Mouse (Mus musculus) liver, postnatal 0 days (tissue): ENCODE results near the gene Magi2. TPM values are rescaled to one million over a fixed set of nuclear protein-coding genes. Genes with fewer than 3 reads are reported as not detected.

Experiments used
- ATAC-seq: fragments of 200-750 bp; cut with Nextera tagmentation; 2 replicates; pipeline ENCODE4 v1.8.0; 2017; ENCODE audit warnings: mild to moderate bottlenecking, moderate library complexity
- DNase-seq: peaks from one replicate; pipeline ENCODE4 v3.0.0-alpha.2; 2016
- H3K27ac ChIP-seq: fragments of 300-500 bp; sonication (generic); 2 replicates; pipeline ENCODE4 v1.5.1; 2014; ENCODE audit warnings: antibody characterized with exemption, moderate library complexity, mild to moderate bottlenecking, low read depth
- H3K27me3 ChIP-seq: fragments of 300-500 bp; sonication (generic); 2 replicates; pipeline ENCODE4 v1.6.1; 2014; ENCODE audit warnings: low read length, control low read depth, mixed read lengths; ENCODE audit not compliant: insufficient read depth
- H3K36me3 ChIP-seq: fragments of 300-500 bp; sonication (generic); replicated peaks from 2 replicates; pipeline ENCODE4 v1.6.1; 2014; ENCODE audit warnings: mild to moderate bottlenecking, control low read depth, low read length, moderate library complexity, mixed read lengths; ENCODE audit not compliant: insufficient read depth
- H3K4me1 ChIP-seq: fragments of 300-500 bp; sonication (generic); 2 replicates; pipeline ENCODE4 v1.6.1; 2014; ENCODE audit warnings: antibody characterized with exemption, mild to moderate bottlenecking, control low read depth; ENCODE audit not compliant: insufficient read depth
- H3K4me2 ChIP-seq: fragments of 300-500 bp; sonication (generic); 2 replicates; pipeline ENCODE4 v1.6.1; 2014; ENCODE audit warnings: low read depth, mild to moderate bottlenecking, low read length, moderate library complexity, mixed read lengths
- H3K4me3 ChIP-seq: fragments of 300-500 bp; sonication (generic); 2 replicates; pipeline ENCODE4 v1.5.1; 2014; ENCODE audit warnings: low read depth, low read length
- H3K9ac ChIP-seq: fragments of 300-500 bp; sonication (generic); replicated peaks from 2 replicates; pipeline ENCODE4 v1.6.1; 2014; ENCODE audit warnings: mild to moderate bottlenecking, moderate library complexity
- H3K9me3 ChIP-seq: fragments of 300-500 bp; sonication (generic); 2 replicates; pipeline ENCODE4 v1.6.1; 2016; ENCODE audit warnings: mild to moderate bottlenecking, control low read depth, low read length, mixed read lengths
- CTCF ChIP-seq: sonication (generic); IDR thresholded peaks from 2 replicates; pipeline ENCODE4 v1.5.1; 2016; ENCODE audit warnings: antibody characterized with exemption, low read depth
- EP300 ChIP-seq: IDR thresholded peaks from 2 replicates; pipeline ENCODE4 v1.6.1; 2016; ENCODE audit warnings: antibody characterized with exemption, low read depth, mild to moderate bottlenecking
- WGBS: fragments of 180-500 bp; shearing (Covaris S2); extraction: QIAGEN DNeasy Blood & Tissue Kit; methylation state at CpG from one replicate; pipeline ENCODE4 v1.1.7; 2014; ENCODE audit not compliant: insufficient replicate concordance; 5-methylcytosine and 5-hydroxymethylcytosine counted together
- polyA plus RNA-seq: library from polyadenylated mRNA; unstranded; fragments of >200 nt; fragmentation: Nextera tagmentation; extraction: Ambion mirVana; gene quantifications from 2 replicates; pipeline ENCODE4 v1.2.1, GENCODE M21; 2015

Magi2 gene
- polyA plus RNA-seq, 1 experiment from 2014 or later = 0.08 TPM

DNA sequence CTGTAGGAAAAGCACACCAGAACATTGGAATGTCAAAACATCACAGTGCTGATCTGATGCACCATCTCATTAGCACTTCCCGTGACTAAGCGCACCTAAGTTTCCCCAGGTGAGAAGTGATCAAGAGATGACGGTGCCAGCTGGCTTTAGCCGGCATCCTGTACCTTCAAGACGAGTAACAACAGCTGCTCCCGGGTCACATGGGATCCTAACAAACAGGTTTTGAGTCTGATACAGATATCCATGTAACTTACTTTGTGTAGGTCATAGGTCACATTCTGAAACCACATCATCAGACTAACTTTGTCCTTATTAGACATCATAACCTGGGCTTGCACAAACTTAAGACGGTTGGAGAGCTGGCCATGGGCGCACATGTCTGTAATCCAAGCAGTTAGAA is 1522.0 kb downstream of the Magi2 start:
- TF ChIP-seq EP300 = no peak
- no peak for TF ChIP-seq CTCF
- H3K27me3 ChIP-seq = no peaks in the 10 kb centered on the region
- H3K27ac ChIP-seq = no peak overlapping the region
- whole genome bisulfite sequencing = 85% methylated on average over 8 of the region's 8 CpGs
- no peaks in the 10 kb centered on the region for H3K36me3 ChIP-seq
- no peaks in the 10 kb centered on the region for H3K9me3 ChIP-seq
- ATAC-seq (no peak), DNase-seq (no peak)
- H3K4me1 ChIP-seq = no peaks in the 10 kb centered on the region
- H3K4me3 ChIP-seq = no peak overlapping the region
- H3K9ac ChIP-seq = no peak overlapping the region
- no peak overlapping the region for H3K4me2 ChIP-seq

- Histone ChIP-seq H3K4me2 (no peak overlapping the region), H3K27ac (no peak overlapping the region), H3K4me1 (no peaks in the 10 kb centered on the region), H3K4me3 (no peak overlapping the region), H3K27me3 (no peaks in the 10 kb centered on the region), H3K36me3 (no peaks in the 10 kb centered on the region), H3K9ac (no peak overlapping the region), H3K9me3 (no peaks in the 10 kb centered on the region)
- no peak for TF ChIP-seq EP300
- no peak for TF ChIP-seq CTCF
- DNase-seq (no peak), ATAC-seq (no peak)
- WGBS = 31% methylated on average over 3 of the region's 3 CpGs
These were observed 1522.7 kb downstream of the Magi2 start for GRCm38 (mm10) chr5:20749535-20749934.

- TF ChIP-seq EP300 (no peak), CTCF (no peak)
- H3K9ac ChIP-seq = no peak overlapping the region
- no peak for ATAC-seq
- no peak for DNase-seq
- H3K4me2 ChIP-seq = no peak overlapping the region
- H3K27me3 ChIP-seq = no peaks in the 10 kb centered on the region
- no peaks in the 10 kb centered on the region for H3K4me1 ChIP-seq
- no peaks in the 10 kb centered on the region for H3K36me3 ChIP-seq
- no peaks in the 10 kb centered on the region for H3K9me3 ChIP-seq
- no peak overlapping the region for H3K4me3 ChIP-seq
- no peak overlapping the region for H3K27ac ChIP-seq
- 71% methylated on average over 7 of the region's 7 CpGs for WGBS
These were observed 1524.2 kb downstream of the Magi2 start for GRCm38 (mm10) chr5:20751000-20751399.

DNA sequence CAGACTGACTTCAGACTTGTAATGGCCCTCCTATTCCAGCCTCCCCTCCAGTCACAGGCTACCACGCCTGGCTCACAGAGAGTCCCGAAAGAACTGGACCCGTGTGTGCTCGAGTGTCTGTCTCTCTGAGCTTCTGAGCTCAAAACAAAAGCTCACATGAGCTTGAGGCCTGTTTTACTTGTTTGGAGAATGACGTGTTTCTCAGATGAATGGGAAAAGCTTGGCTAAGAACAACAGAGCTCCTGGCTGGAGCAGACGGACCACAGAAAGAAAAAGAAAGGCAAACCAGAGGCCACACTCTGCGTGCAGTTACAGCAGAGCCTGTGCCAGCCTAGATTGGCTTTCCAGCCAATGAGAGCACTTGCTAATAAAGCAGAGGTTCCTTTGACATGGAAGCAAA is 1524.9 kb downstream of the Magi2 start:
- ATAC-seq = no peak

DNA sequence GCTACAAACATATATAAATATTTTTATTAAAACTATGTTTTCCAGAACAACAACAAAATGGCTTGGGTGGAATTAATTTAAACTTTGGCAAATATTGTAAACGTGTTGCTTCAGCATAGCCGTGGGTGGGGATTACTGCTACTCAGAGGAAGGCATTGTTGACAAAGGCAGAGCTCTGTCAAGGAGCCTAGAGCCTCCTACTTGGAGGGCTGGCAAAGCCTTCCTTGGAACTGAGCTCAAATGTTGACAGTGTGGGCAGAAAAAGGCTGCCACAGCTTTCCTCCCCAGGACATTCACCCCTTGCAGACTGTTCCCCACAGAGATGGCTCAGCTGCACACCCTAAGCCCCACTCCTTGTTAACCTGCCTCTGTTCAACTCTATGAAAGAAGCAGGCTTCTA is 1526.3 kb downstream of the Magi2 start:
- H3K27ac ChIP-seq = no peak overlapping the region
- H3K36me3 ChIP-seq = no peaks in the 10 kb centered on the region
- H3K4me1 ChIP-seq = no peaks in the 10 kb centered on the region
- H3K9me3 ChIP-seq = no peaks in the 10 kb centered on the region
- WGBS = 49% methylated on average over 2 of the region's 2 CpGs
- no peak overlapping the region for H3K4me2 ChIP-seq
- H3K27me3 ChIP-seq = no peaks in the 10 kb centered on the region
- ATAC-seq (no peak), DNase-seq (no peak)
- TF ChIP-seq CTCF = no peak
- TF ChIP-seq EP300 = no peak
- no peak overlapping the region for H3K9ac ChIP-seq
- H3K4me3 ChIP-seq = no peak overlapping the region

More for the DNA sequence above, 1524.9 kb downstream of the Magi2 start:
- H3K9me3 ChIP-seq = no peaks in the 10 kb centered on the region
- TF ChIP-seq CTCF (no peak), EP300 (no peak)
- no peak overlapping the region for H3K27ac ChIP-seq
- H3K9ac ChIP-seq = no peak overlapping the region
- H3K4me2 ChIP-seq = no peak overlapping the region
- no peaks in the 10 kb centered on the region for H3K4me1 ChIP-seq
- WGBS = 81% methylated on average over 7 of the region's 7 CpGs
- no peak for DNase-seq
- no peak overlapping the region for H3K4me3 ChIP-seq
- H3K36me3 ChIP-seq = no peaks in the 10 kb centered on the region
- H3K27me3 ChIP-seq = no peaks in the 10 kb centered on the region

DNA sequence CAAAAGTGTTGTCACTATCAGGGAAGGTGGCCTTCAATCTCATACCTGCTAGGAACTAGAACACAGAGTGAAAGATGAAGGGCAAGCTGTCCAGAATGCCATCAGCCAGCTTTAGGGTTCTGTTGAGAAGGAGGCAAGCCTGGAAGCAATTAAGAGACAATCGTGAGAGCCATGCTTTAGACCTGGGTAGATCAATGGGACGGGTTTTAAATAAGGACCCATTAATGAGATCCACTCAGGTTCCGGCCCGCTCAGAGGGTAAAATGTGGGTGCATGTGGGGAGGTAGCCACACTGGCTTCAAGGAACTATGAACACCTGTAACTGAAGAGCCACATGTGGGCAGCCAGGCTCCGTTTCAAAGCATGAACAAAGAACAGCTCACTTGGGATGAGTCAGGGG is 1527.1 kb downstream of the Magi2 start:
- no peak overlapping the region for H3K4me3 ChIP-seq
- no peaks in the 10 kb centered on the region for H3K4me1 ChIP-seq
- no peak overlapping the region for H3K27ac ChIP-seq
- no peaks in the 10 kb centered on the region for H3K36me3 ChIP-seq
- H3K9ac ChIP-seq = no peak overlapping the region
- no peaks in the 10 kb centered on the region for H3K27me3 ChIP-seq
- ATAC-seq (no peak), DNase-seq (peak; percentile 8)
- H3K9me3 ChIP-seq = no peaks in the 10 kb centered on the region
- H3K4me2 ChIP-seq = no peak overlapping the region
- TF ChIP-seq EP300 (no peak), CTCF (no peak)
- 79% methylated on average over 5 of the region's 5 CpGs for WGBS
